Mouse (Mus musculus) erythroblast, embryonic 14.5 days (primary cell): ENCODE data around the gene Arhgap6. TPM values are rescaled to one million over a fixed set of nuclear protein-coding genes. Genes with fewer than 3 reads are reported as not detected.

ENCODE experiments used
- H3K27me3 ChIP-seq: 2 replicates; pipeline ENCODE4 v1.6.1; 2012; ENCODE audit warnings: inconsistent platforms; ENCODE audit not compliant: control insufficient read depth
- H3K36me3 ChIP-seq: 2 replicates; pipeline ENCODE4 v1.6.1; 2012; ENCODE audit warnings: mild to moderate bottlenecking, inconsistent platforms; ENCODE audit not compliant: control insufficient read depth
- H3K4me1 ChIP-seq: 2 replicates; pipeline ENCODE4 v1.6.1; 2012; ENCODE audit warnings: inconsistent platforms; ENCODE audit not compliant: control insufficient read depth
- H3K4me3 ChIP-seq: replicated peaks from 2 replicates; pipeline ENCODE3; 2012; ENCODE audit warnings: moderate library complexity, mild to moderate bottlenecking, inconsistent platforms
- H3K9me3 ChIP-seq: 2 replicates; pipeline ENCODE4 v1.6.1; 2012; ENCODE audit warnings: low read length, inconsistent platforms, mixed read lengths; ENCODE audit not compliant: control insufficient read depth
- GATA1 ChIP-seq: IDR thresholded peaks from 2 replicates; pipeline ENCODE4 v1.6.1; 2012; ENCODE audit warnings: low read length, inconsistent platforms, mixed read lengths
- TAL1 ChIP-seq: IDR thresholded peaks from 3 replicates; pipeline ENCODE4 v1.6.1; 2012; ENCODE audit warnings: low read length, inconsistent platforms, mixed read lengths
- polyA plus RNA-seq: library from polyadenylated mRNA; stranded (reverse); fragments of >175 nt; gene quantifications from 2 replicates; pipeline ENCODE4 v1.2.3, GENCODE M21; 2012

Arhgap6 gene
- polyA plus RNA-seq, 1 experiment, result 0.03 TPM

DNA sequence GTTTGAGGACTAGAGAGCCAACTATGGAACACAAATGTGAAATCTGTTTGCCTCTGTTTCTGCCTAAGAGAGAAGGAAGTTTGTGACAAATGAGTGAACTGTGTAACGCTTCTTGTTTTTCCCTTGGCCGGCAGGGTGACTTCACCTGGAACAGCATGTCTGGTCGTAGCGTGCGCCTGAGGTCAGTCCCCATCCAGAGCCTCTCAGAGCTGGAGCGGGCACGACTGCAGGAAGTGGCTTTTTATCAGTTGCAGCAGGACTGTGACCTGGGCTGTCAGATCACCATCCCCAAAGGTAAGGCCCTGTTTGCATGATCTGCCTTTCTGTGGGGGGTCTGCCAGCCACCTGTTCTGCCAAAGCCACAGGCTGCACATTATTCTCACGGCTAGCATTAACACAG, 425.2 kb downstream of the Arhgap6 start:
- Histone ChIP-seq H3K4me1 (peaks cover 2% of the 10 kb centered on the region; the same call in 1 of the 2 replicates), H3K9me3 (no peaks in the 10 kb centered on the region), H3K36me3 (no peaks in the 10 kb centered on the region), H3K4me3 (no peak overlapping the region), H3K27me3 (no peaks in the 10 kb centered on the region)
- TF ChIP-seq GATA1, result no peak
- no peak for TF ChIP-seq TAL1

DNA sequence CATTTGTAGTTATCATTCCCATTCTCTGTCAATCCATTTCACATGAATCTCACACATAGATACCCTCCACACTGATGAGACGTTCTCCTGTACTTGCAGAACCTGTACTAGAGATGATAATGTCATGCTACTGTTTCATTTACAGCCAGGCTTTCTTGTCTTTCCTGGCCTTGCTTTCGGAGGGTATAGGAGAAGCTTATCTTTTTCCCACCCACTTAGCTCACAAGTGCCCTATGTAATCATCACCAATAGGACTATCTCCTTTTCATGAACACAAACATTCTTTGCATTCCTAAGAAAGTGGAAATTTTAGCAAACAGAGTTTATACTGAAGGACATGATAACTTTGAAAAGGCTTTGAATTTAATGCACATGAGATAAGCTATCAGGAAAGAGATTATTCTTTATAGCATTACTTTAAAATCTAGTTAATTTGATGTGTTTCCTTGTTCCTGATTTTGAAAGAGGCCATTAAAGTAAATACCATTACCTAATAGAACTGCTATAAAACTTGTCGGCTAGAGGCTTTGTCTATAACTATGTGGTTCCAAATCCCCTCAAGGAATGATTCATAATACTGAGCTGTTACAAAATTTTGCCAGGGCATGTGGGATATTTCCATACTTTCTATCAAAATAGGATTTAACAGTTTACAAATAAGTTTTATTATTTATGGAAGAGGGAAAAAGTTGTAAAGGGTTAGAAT, 427.6 kb downstream of the Arhgap6 start:
- TF ChIP-seq GATA1, result no peak
- no peak for TF ChIP-seq TAL1
- no peaks in the 10 kb centered on the region for H3K9me3 ChIP-seq

DNA sequence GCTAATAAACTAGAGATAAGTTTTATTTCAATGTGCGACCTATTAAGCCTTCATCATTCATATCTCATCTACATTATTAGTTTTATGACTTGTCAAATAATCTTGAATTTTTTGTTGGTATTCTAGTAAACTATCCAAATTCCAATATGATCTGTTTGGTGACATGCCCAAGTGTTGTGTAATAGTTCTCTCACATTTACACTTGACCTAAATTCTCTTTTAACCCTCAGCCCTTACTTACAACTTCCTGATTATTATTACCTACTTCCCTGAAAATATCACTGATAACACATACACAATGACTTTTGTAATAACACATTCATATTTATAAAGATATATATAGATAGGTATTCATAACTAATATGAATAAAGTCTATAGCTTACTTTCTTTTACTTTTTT, 461.0 kb downstream of the Arhgap6 start:
- no peak overlapping the region for H3K4me3 ChIP-seq
- H3K9me3 ChIP-seq, result no peaks in the 10 kb centered on the region
- H3K4me1 ChIP-seq, result no peaks in the 10 kb centered on the region
- TF ChIP-seq GATA1 (no peak), TAL1 (no peak)
- no peaks in the 10 kb centered on the region for H3K36me3 ChIP-seq
- no peaks in the 10 kb centered on the region for H3K27me3 ChIP-seq

More for the DNA sequence above, 427.6 kb downstream of the Arhgap6 start:
- no peak overlapping the region for H3K4me3 ChIP-seq
- H3K36me3 ChIP-seq, result no peaks in the 10 kb centered on the region
- H3K4me1 ChIP-seq, result peaks cover 2% of the 10 kb centered on the region; the same call in 1 of the 2 replicates
- no peaks in the 10 kb centered on the region for H3K27me3 ChIP-seq

DNA sequence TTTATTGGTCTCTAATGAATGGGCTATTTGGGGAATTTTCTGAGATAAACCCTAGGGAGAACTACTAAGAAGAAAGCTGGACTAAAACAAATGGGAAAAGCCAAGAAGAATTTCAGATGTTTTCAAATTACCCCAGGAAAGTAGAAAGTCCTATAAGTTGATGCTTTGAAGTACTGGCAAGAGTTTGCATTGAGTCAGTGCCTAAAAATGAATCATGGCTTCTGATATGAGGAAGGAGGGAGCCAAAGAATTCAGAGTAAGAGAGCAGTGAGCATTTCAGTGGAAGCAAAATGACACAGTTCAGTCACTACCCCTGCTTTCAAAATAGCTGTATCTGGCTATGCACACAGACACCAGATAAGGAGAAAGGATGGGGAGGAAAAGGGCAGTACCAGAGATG, 461.8 kb downstream of the Arhgap6 start:
- TF ChIP-seq GATA1 (no peak), TAL1 (no peak)
- Histone ChIP-seq H3K4me3 (no peak overlapping the region), H3K27me3 (no peaks in the 10 kb centered on the region), H3K4me1 (no peaks in the 10 kb centered on the region), H3K9me3 (no peaks in the 10 kb centered on the region), H3K36me3 (no peaks in the 10 kb centered on the region)

DNA sequence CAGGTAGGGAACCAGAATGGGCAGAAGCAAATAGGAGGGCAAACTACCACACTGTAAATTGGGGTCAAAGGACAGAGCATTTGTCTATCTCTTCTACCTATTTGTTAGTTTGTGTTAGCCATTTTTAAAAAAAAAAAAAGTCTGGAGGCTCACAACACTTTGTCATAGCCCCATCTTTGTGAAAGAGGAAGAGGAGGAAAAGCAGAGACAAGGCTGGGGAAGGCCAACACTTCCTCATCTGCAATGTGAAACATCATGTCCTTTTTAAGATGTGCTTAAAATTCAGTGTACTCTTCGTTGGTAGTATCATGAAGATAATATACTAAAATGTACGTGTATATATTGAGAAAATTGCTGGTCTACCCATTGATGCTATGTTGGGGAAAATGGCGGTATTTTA, 466.1 kb downstream of the Arhgap6 start:
- no peaks in the 10 kb centered on the region for H3K36me3 ChIP-seq
- no peaks in the 10 kb centered on the region for H3K4me1 ChIP-seq
- no peak for TF ChIP-seq GATA1
- no peak for TF ChIP-seq TAL1
- no peak overlapping the region for H3K4me3 ChIP-seq
- no peaks in the 10 kb centered on the region for H3K27me3 ChIP-seq
- H3K9me3 ChIP-seq, result no peaks in the 10 kb centered on the region

DNA sequence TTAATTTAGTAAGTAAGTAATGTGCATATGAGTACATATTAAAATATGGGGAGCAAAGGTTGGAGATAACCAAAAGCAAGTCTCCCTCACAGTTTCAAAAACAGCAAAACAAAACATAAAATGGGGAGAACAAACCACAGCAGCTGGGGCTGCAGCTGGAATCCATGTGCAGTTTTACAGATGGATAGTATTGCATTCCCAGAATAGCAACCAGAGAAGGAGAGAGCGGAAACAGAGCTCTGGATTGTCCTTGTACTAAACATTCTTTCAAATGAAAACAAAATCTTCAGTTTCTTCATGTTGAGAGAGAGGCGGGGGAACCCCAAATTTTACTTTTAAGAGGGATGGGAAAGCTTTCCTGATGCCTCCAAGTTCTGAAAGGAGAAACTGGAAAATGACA, 467.3 kb downstream of the Arhgap6 start:
- Histone ChIP-seq H3K36me3 (no peaks in the 10 kb centered on the region), H3K4me1 (no peaks in the 10 kb centered on the region), H3K27me3 (no peaks in the 10 kb centered on the region), H3K4me3 (no peak overlapping the region), H3K9me3 (no peaks in the 10 kb centered on the region)
- TF ChIP-seq GATA1 (no peak), TAL1 (no peak)

DNA sequence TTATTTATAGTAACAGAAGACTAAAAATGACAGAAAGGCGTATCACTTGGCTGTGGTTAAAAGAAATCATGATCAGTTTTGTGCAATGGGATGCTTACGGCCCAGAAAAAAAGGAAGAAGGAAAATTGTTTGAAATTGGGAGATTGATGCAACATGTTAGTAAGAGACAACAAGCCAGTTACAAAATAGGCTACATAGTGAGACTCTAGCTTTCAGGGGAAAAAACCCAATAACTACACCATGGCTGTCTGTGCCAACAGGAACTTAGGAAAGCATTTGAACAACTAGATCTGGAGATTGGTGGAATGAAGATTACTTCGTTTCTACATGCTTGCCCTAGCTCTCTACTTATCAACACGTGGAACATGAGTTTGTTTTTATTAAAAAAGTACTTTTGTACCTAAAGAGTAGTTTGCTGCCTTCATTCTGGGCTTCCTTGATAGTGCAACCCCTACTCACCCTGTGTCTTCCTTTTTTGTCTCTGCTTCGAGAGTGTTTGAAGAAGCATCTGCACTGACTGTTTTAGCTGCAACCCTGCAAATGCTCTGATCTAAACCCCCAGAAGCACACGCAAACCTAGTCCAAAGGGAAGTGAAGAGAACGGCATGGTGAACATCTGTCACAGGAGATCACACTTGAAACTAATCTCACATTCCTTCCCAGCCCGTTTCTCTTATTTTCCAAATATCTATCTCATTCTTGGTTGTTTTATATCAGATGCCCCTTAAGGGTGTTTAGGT, 468.7 kb downstream of the Arhgap6 start:
- Histone ChIP-seq H3K4me3 (no peak overlapping the region), H3K36me3 (no peaks in the 10 kb centered on the region), H3K9me3 (no peaks in the 10 kb centered on the region)

DNA sequence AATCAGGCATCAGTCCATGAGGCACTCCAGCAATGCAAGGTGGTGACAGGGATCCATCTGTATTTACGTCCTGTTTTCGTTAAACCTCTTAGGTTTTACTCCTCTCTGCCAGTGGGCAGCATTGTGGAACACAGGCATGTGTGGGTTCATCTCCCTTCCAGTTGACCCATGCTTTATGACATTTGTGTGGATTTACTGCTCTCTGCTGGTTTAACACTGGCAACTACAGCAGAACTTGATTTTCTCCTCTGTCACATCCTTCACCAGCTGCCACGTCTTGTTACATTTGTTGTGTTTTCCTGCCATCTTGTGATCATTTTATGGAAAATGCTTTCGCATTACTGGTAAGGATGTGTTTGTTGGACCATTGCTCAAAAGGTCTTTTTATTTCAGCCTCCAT, 504.7 kb downstream of the Arhgap6 start:
- Histone ChIP-seq H3K27me3 (no peaks in the 10 kb centered on the region), H3K36me3 (no peaks in the 10 kb centered on the region), H3K4me3 (no peak overlapping the region), H3K9me3 (no peaks in the 10 kb centered on the region), H3K4me1 (no peaks in the 10 kb centered on the region)
- no peak for TF ChIP-seq GATA1
- no peak for TF ChIP-seq TAL1

More for the DNA sequence above, 468.7 kb downstream of the Arhgap6 start:
- no peaks in the 10 kb centered on the region for H3K4me1 ChIP-seq
- H3K27me3 ChIP-seq, result no peaks in the 10 kb centered on the region
- TF ChIP-seq GATA1 (no peak), TAL1 (no peak)

DNA sequence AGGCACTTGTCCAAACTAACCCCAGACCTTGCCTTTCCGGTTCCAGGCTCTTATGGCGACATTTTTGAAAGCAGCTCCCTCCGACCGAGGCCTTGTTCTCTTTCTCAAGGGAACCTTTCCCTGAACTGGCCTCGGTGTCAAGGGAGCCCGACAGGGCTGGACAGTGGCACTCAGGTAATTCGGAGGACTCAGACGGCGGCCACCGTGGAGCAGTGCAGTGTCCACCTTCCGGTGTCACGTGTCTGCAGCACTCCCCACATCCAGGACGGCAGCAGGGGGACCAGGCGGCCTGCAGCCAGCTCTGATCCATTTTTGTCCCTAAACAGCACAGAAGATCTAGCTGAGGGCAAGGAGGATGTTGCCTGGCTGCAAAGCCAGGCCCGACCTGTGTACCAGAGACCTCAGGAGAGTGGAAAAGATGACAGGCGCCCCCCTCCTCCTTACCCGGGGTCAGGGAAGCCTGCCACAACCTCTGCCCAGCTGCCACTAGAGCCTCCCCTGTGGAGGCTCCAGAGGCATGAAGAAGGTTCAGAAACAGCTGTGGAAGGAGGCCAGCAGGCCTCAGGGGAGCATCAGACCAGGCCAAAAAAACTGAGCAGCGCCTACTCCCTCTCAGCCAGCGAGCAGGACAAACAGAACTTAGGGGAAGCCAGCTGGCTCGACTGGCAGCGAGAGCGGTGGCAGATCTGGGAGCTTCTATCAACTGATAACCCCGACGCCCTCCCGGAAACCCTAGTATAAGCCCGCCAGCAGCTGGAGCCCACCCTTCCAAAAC, 507.6 kb downstream of the Arhgap6 start:
- TF ChIP-seq GATA1, result no peak
- no peak for TF ChIP-seq TAL1
- Histone ChIP-seq H3K27me3 (no peaks in the 10 kb centered on the region), H3K9me3 (no peaks in the 10 kb centered on the region), H3K4me1 (no peaks in the 10 kb centered on the region), H3K36me3 (peaks cover 5% of the 10 kb centered on the region; the same call in 1 of the 2 replicates), H3K4me3 (no peak overlapping the region)
